Mouse (Mus musculus): Measurements from ENCODE around the gene Cldn4.

- TF ChIP-seq GATA1 (IDR thresholded peaks at IDR 0.05; ENCODE audit: low read length) (no peak), TAL1 (IDR thresholded peaks at IDR 0.05; ENCODE audit: low read length) (no peak)
These were observed 1.3 kb downstream of the Cldn4 start for GRCm38 (mm10) chr5:134945266-134945959.

Data from erythroblast, embryonic 14.5 days (primary cell).